Mouse (Mus musculus) c-Kit-negative CD71-positive TER-119-positive erythroid progenitor cells, embryonic 14.5 days (primary cell): ENCODE results near the gene Sparc.

Experiments used
- DNase-seq: peaks from one replicate; pipeline ENCODE4 v3.0.0-alpha.2; 2013; ENCODE audit warnings: low read depth, low spot score

Sparc gene

GRCm38 (mm10) chr11:55365840-55366239 lies 57.1 kb downstream of the Sparc start:
- DNase-seq, result no peak

- no peak for DNase-seq
Measured at GRCm38 (mm10) chr11:55365242-55365641, 57.7 kb downstream of the Sparc start.

- no peak for DNase-seq
Measured at GRCm38 (mm10) chr11:55364662-55365061, 58.3 kb downstream of the Sparc start.

GRCm38 (mm10) chr11:55358094-55358783 lies 64.7 kb downstream of the Sparc start:
- no peak for DNase-seq

DNA sequence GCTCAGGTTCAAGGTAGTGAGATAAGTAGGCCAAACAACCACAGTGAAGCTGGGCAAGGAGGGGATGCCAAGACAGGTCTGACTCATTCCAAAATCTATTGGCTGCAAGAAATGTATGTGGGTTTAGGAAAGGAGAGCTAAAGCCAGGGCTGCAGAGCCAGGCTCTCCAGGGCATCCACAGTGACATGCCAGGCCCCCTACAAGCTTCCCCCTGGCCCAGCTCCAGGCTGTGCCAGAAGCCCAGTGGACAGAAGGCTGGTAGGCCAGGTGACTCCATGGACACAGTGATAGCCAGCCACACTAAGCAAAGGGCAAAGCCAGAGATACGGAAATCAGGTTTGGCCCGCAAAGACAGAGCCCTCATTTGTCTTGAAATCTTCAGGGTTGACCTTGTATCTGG lies 66.1 kb downstream of the Sparc start:
- no peak for DNase-seq
